Mouse (Mus musculus) spleen, adult 2 months (tissue): Measurements from ENCODE around the gene Slc16a12. TPM values are rescaled to one million over a fixed set of nuclear protein-coding genes. Genes with fewer than 3 reads are reported as not detected.

Experiments
- DNase-seq, 2 experiments: peaks; one replicate each; pipeline versions ENCODE4 v3.0.0 to v3.0.0-alpha.2; 2012 to 2021; ENCODE audit warnings: low spot score in 2 of 2, low read depth in 1 of 2
- H3K27ac ChIP-seq: fragments of 200-500 bp; 2 replicates; pipeline ENCODE4 v1.5.1; 2012; ENCODE audit warnings: low read length, inconsistent platforms; ENCODE audit not compliant: insufficient read depth
- H3K27me3 ChIP-seq: fragments of 200-500 bp; 2 replicates; pipeline ENCODE4 v1.6.1; 2012; ENCODE audit warnings: mild to moderate bottlenecking, moderate library complexity, low read length, inconsistent platforms; ENCODE audit not compliant: control insufficient read depth, insufficient read depth
- H3K36me3 ChIP-seq: fragments of 200-500 bp; 2 replicates; pipeline ENCODE4 v1.6.1; 2012; ENCODE audit warnings: mild to moderate bottlenecking, low read length, inconsistent platforms; ENCODE audit not compliant: control insufficient read depth, insufficient read depth
- H3K4me1 ChIP-seq: fragments of 200-500 bp; 2 replicates; pipeline ENCODE4 v1.6.1; 2011; ENCODE audit warnings: inconsistent platforms; ENCODE audit not compliant: control insufficient read depth, insufficient read depth, insufficient read length
- H3K4me3 ChIP-seq: fragments of 200-500 bp; 2 replicates; pipeline ENCODE4 v1.5.1; 2011; ENCODE audit warnings: mild to moderate bottlenecking, inconsistent platforms; ENCODE audit not compliant: insufficient read depth, insufficient read length; ENCODE audit errors: extremely low read depth
- CTCF ChIP-seq: fragments of 200-500 bp; IDR thresholded peaks from 2 replicates; pipeline ENCODE4 v1.5.1; 2011; ENCODE audit warnings: mild to moderate bottlenecking, inconsistent platforms; ENCODE audit not compliant: insufficient read depth, insufficient read length, insufficient replicate concordance; ENCODE audit errors: extremely low read depth
- POLR2A ChIP-seq: fragments of 200-500 bp; IDR thresholded peaks from 2 replicates; pipeline ENCODE4 v1.6.1; 2011; ENCODE audit warnings: low read depth, low read length, inconsistent platforms
- WGBS: fragments of 180-500 bp; shearing (Covaris S2); methylation state at CpG from one replicate; pipeline ENCODE4 v1.1.7; 2018; 5-methylcytosine and 5-hydroxymethylcytosine counted together
- polyA plus RNA-seq: library from polyadenylated mRNA; depleted of rRNA; stranded (reverse); fragments of >200 nt; gene quantifications from 2 replicates; pipeline ENCODE4 v1.2.3, GENCODE M21; 2012

The Slc16a12 gene
- polyA plus RNA-seq, 1 experiment = 0.27 TPM

DNA sequence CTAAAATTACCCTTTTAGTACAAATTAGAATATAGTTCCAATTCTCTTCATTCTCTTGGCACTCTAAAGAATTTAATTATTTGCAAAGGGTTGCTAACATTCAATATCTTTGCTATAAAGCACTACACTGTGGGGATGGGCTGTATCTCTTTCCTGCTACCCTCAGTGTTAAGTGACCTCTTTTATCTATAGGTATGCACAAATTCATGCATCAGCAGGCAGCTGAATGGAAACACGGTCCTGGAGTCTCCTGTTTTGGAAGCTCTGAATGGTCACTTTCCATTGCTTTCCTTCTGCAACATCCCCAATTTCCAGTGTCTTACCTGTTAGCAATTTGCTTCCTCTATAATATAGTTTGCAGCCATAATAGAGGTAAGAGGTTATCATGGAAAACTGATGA is 48.2 kb downstream of the Slc16a12 start:
- 71% methylated on average over 1 of the region's 1 CpGs for WGBS
- Histone ChIP-seq H3K4me3 (no peak overlapping the region), H3K27ac (no peak overlapping the region), H3K27me3 (no peaks in the 10 kb centered on the region), H3K36me3 (no peaks in the 10 kb centered on the region), H3K4me1 (peaks cover 4% of the 10 kb centered on the region; the same call in 1 of the 2 replicates)
- DNase-seq = no peak
- TF ChIP-seq POLR2A (no peak), CTCF (no peak)

DNA sequence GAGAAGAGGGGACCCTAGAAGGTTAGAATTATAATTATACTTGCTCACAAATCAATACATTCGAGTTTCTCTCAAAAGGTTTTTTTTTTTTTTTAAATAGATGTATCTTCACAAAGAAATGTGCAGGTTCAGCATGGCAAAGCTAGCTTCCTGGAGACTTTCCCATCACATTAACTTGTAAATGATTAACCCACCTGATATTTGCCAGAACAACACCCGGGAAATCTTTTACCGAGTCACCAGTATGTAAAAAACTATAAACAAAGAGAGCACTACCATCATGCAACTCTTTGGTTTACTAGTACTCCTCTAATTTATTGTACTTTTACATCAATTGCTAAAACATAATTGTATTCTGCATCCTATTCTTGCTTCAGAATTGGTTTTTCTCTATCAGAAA is 48.7 kb downstream of the Slc16a12 start:
- no peak overlapping the region for H3K4me3 ChIP-seq
- no peak for DNase-seq
- WGBS = 93% methylated on average over 3 of the region's 3 CpGs
- H3K27ac ChIP-seq = no peak overlapping the region
- no peaks in the 10 kb centered on the region for H3K36me3 ChIP-seq
- H3K4me1 ChIP-seq = peaks cover 4% of the 10 kb centered on the region; the same call in 1 of the 2 replicates
- no peaks in the 10 kb centered on the region for H3K27me3 ChIP-seq
- TF ChIP-seq CTCF (no peak), POLR2A (no peak)

DNA sequence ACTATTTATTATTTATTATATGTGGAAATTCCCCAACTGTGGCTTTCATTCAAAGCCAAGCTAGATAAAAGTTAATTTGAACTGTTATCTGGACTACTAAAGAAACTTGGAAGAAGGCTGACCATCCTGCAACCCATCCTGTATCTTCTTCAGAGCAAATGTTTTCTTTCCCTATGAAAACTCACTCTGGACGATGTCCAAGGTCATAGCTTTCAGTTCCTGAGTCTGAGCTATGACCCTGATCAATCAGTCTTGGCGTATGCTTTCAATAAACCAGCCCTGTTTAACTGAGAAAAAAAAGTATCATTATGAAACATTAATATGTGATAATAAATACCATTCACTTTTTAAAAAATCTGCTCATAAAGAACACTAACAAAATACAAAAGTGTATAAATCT is 49.6 kb downstream of the Slc16a12 start:
- Histone ChIP-seq H3K4me3 (no peak overlapping the region), H3K27me3 (no peaks in the 10 kb centered on the region), H3K4me1 (peaks cover 4% of the 10 kb centered on the region; the same call in 1 of the 2 replicates), H3K36me3 (no peaks in the 10 kb centered on the region), H3K27ac (no peak overlapping the region)
- TF ChIP-seq CTCF = no peak
- TF ChIP-seq POLR2A = no peak
- WGBS = 85% methylated on average over 2 of the region's 2 CpGs
- no peak for DNase-seq

DNA sequence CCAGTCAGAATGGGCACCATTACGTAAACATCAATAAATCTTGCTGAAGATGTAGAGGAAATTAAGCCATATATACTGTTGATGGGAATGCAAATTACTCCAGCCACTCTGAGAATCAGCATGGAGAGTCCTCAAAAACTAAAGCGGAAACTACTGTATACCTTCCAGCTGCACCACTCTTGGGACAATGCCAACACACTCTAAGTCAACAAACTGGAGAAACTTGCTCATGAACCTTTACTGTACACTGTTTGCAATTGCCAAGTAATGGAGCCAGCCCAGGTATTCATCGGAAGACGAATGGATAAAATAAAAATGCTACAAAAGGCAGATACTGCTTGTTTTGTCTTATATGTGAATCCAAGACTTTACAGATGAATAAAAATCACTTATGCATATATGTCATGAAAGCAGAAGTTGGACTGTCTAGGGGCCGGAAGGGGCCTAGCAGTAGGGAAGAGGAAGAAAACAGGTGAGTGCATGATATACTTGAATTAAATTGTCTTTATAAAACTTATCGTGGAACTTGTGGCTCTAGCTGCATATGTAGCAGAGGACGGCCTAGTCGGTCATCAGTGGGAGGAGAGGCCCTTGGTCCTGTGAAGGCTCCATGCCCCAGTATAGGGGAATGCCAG is 50.6 kb downstream of the Slc16a12 start:
- WGBS = 50% methylated on average over 8 of the region's 8 CpGs
- no peaks in the 10 kb centered on the region for H3K27me3 ChIP-seq
- no peak for TF ChIP-seq POLR2A
- TF ChIP-seq CTCF = no peak
- H3K4me1 ChIP-seq = peaks cover 4% of the 10 kb centered on the region; the same call in 1 of the 2 replicates
- H3K27ac ChIP-seq = no peak overlapping the region
- H3K4me3 ChIP-seq = no peak overlapping the region
- no peak for DNase-seq
- no peaks in the 10 kb centered on the region for H3K36me3 ChIP-seq

DNA sequence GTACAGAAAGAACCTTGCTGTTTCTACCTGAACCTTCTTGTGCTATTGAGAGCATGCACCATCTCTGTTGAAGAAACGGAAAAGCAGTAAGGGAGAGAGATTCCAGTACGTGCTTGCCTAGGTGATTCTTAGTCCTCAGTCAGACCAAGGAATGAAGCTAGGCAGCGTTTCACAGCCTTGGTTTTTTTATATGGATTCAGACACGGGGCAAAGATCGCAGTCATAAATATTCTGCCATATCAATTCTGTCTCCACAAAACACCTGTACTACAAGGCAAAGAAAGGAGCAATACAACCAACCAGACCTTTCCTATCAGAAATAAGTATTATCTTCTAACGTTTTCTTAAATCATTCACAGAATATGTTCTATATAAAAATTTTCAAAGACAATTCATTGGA is 55.7 kb downstream of the Slc16a12 start:
- H3K36me3 ChIP-seq = no peaks in the 10 kb centered on the region
- no peak overlapping the region for H3K4me3 ChIP-seq
- H3K4me1 ChIP-seq = peaks cover 2% of the 10 kb centered on the region; the same call in 1 of the 2 replicates
- WGBS = 87% methylated on average over 6 of the region's 6 CpGs
- DNase-seq = no peak
- H3K27me3 ChIP-seq = no peaks in the 10 kb centered on the region
- TF ChIP-seq POLR2A = no peak
- H3K27ac ChIP-seq = no peak overlapping the region

DNA sequence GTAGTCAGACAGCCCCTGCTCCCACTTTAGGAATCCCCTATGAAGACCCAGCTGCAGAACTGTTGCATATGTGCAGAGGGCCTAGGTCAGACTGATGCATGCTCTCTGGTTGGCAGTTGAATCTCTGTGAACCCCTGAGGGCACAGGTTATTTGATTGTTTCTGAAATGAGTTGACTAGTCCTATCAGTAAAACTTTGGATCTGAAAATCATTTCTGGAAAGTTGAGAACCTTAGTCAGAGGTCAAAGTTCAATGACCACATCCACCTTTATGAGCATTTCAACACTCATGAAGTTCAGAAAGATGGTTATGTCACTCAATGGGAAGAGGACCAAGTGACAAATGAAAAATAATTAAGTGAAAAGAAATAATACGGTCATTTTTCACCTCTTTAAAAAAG is 61.6 kb downstream of the Slc16a12 start:
- Histone ChIP-seq H3K4me3 (no peak overlapping the region), H3K27me3 (no peaks in the 10 kb centered on the region), H3K4me1 (no peaks in the 10 kb centered on the region), H3K27ac (no peak overlapping the region), H3K36me3 (no peaks in the 10 kb centered on the region)
- DNase-seq = no peak
- TF ChIP-seq CTCF (no peak), POLR2A (no peak)
- 94% methylated on average over 1 of the region's 1 CpGs for WGBS

DNA sequence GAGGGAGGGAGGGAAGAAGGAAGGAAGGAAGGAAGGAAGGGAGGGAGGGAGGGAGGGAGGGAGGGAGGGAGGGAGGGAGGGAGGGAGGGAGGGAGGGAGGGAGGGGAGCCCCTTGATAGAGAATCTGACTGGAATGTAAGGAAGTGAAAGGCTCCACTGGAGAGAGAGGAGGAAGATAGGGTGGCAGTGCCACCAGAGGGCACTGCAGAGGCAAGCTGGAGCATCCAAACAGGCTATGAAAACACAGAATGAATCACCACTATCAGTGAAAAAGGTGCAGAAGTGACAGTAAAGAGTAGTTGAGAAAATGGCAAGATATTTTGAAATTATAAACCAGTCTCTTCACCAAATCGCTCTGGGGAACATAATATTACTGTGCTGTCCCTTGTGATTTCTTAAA is 62.2 kb downstream of the Slc16a12 start:
- WGBS = 77% methylated on average over 1 of the region's 1 CpGs
- DNase-seq = peak in 1 of 2 experiments; percentile 29
- Histone ChIP-seq H3K36me3 (no peaks in the 10 kb centered on the region), H3K4me1 (no peaks in the 10 kb centered on the region), H3K27me3 (no peaks in the 10 kb centered on the region), H3K27ac (no peak overlapping the region), H3K4me3 (no peak overlapping the region)
- TF ChIP-seq CTCF (peak; percentile 58; the same call in 1 of the 2 replicates), POLR2A (no peak)
